Mouse (Mus musculus) megakaryocyte, embryonic 14.5 days (primary cell): ENCODE results near the gene Zfp410. TPM values are rescaled to one million over a fixed set of nuclear protein-coding genes. Genes with fewer than 3 reads are reported as not detected.
A peak's percentile ranks its signal among the peaks of the same experiment; 100 is the strongest.

Experiments used
- H3K27me3 ChIP-seq: replicated peaks from 2 replicates; pipeline ENCODE3; 2012; ENCODE audit warnings: inconsistent platforms
- H3K36me3 ChIP-seq: replicated peaks from 2 replicates; pipeline ENCODE3; 2012; ENCODE audit warnings: low read length, inconsistent platforms, mixed read lengths
- H3K4me1 ChIP-seq: 2 replicates; pipeline ENCODE4 v1.6.1; 2012; ENCODE audit warnings: inconsistent platforms
- H3K4me3 ChIP-seq: replicated peaks from 2 replicates; pipeline ENCODE3; 2012; ENCODE audit warnings: moderate library complexity, mild to moderate bottlenecking, inconsistent platforms
- H3K9me3 ChIP-seq: 2 replicates; pipeline ENCODE4 v1.6.1; 2012; ENCODE audit warnings: inconsistent platforms
- FLI1 ChIP-seq: IDR thresholded peaks from 2 replicates; pipeline ENCODE4 v1.6.1; 2012; ENCODE audit warnings: low read length, inconsistent platforms, mixed read lengths
- GATA1 ChIP-seq: IDR thresholded peaks from 3 replicates; pipeline ENCODE4 v1.6.1; 2012; ENCODE audit warnings: mixed read lengths, low read length, inconsistent platforms, borderline replicate concordance
- polyA plus RNA-seq: library from polyadenylated mRNA; stranded (reverse); fragments of >175 nt; gene quantifications from 2 replicates; pipeline ENCODE4 v1.2.3, GENCODE M21; 2012; ENCODE audit warnings: low replicate concordance; ENCODE audit not compliant: insufficient read depth

Gene Zfp410
- 2.2 TPM in 1 of 2 replicates, not detected in the other for polyA plus RNA-seq

DNA sequence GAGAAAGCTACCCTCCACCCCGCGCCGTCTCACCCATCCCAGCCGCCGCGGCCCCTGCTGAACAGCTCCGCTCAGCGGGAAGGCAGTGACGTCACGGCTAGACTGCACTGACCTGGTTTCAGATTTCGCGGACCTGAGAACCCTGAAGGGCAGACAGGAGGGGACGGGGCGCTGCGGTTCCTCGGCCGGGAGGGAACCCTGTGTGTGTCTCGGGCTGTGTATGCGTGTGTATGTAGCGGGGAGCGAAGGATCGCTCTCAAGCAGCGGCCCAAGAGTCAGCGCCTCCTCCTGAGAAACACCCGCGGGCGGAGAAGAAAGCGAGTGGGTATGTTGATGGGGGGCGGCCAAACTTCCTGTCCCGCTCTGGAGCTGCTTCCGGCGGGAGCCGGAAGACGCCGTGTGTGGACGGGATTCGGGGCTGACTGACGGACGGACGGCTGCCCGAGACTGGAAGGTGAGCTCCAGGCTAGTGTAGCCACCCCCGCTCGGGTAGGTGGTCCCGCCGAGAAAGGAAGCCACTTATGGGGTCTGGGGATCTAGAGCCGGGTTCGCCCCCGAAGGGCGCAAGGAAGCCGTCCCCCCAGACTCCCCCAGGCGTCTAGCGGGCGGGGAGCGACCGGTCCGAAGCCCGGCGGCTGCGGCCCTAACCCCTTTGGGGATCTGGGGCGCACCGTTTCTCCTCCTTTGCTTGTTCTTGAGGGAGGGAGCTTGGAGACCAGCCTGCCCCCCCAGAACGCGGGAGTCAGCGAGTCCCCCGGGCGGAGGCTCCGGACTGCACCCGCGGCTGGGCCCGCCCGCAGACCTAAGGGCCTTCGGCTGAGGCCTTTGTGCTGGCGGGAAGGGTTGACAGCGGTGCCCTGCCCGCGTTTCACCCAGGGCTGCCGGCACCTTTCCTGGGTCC is at the start of gene Zfp410:
TSS of gene Zfp410 (plus strand) at position 132 of the 901 bp plus-strand sequence.
- H3K4me1 ChIP-seq, result peaks cover 40% of the 10 kb centered on the region
- H3K36me3 ChIP-seq, result peaks cover 24% of the 10 kb centered on the region
- TF ChIP-seq FLI1, result no peak
- TF ChIP-seq GATA1, result no peak
- H3K4me3 ChIP-seq, result peak within 1 kb of the TSS; percentile 99
- no peaks in the 10 kb centered on the region for H3K9me3 ChIP-seq
- no peaks in the 10 kb centered on the region for H3K27me3 ChIP-seq

DNA sequence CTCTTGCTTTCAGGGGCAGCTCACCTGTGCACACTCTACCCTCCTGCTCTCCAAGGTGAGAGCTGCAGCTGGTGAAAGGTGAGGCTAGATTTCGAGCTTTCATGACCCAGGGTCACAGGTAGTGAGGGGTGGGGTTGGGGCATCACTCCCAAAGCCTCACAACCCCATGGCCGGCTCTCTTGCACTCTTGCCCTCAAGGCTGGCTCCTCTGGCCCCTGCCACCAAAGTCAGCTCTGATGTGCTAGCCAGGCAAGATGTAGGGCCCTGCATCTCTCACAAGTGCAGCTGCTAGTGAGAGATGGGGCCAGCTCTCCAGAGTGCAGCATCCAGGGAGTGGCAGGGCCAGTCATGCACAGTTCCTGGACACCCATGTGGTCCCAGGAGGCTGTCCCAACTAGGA is 49.4 kb upstream of the Zfp410 start:
- H3K4me1 ChIP-seq, result peaks cover 15% of the 10 kb centered on the region
- no peak overlapping the region for H3K4me3 ChIP-seq

DNA sequence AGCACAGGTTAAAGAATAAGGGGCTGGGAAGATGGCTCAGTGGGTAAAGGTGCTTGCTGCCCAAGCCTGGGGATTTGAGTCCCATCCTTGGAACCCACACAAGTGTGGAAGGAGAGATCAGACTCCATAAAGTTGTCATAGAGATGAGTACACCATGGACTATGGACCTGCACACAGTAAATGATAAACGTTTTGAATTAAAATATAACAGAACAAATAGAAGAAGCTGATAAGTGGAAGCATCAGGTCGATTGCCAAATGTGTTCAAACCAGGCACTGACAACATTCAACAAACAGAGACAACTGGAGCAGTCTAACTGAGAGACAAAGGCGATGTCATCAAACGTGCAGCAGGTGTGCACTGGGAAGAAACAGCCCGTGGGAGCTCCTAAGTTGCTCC is 43.3 kb upstream of the Zfp410 start:
- TF ChIP-seq FLI1, result no peak
- TF ChIP-seq GATA1, result no peak
- peaks cover 22% of the 10 kb centered on the region for H3K9me3 ChIP-seq
- peaks cover 13% of the 10 kb centered on the region for H3K4me1 ChIP-seq
- peaks cover 2% of the 10 kb centered on the region for H3K27me3 ChIP-seq
- no peak overlapping the region for H3K4me3 ChIP-seq
- peaks cover 3% of the 10 kb centered on the region for H3K36me3 ChIP-seq

More for the DNA sequence above, 49.4 kb upstream of the Zfp410 start:
- Histone ChIP-seq H3K36me3 (no peaks in the 10 kb centered on the region), H3K27me3 (peaks cover 23% of the 10 kb centered on the region), H3K9me3 (peaks cover 18% of the 10 kb centered on the region)
- TF ChIP-seq GATA1 (no peak), FLI1 (no peak)

DNA sequence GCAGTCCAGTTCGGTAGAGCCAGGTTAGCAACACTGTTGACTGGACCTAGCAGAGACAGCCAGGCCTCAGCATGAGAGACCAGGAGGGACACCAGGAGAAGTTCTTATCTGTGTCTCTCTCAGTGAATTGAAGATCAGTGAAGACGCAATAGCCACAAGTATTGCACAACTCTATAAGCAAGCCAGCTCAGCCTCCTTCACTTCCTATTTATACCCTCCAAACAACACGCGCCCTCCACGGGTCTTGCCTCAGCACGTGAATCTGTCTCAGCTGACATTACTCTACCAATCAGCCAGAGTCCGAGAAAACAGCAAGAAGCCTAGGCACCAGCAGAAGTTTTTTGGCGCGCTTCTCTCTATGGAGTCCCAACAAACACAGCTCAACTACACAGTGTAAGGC is 41.4 kb upstream of the Zfp410 start:
- H3K4me3 ChIP-seq, result no peak overlapping the region
- H3K36me3 ChIP-seq, result peaks cover 3% of the 10 kb centered on the region
- peaks cover 2% of the 10 kb centered on the region for H3K27me3 ChIP-seq
- H3K9me3 ChIP-seq, result peaks cover 22% of the 10 kb centered on the region
- TF ChIP-seq FLI1, result no peak
- TF ChIP-seq GATA1, result no peak
- peaks cover 8% of the 10 kb centered on the region for H3K4me1 ChIP-seq

DNA sequence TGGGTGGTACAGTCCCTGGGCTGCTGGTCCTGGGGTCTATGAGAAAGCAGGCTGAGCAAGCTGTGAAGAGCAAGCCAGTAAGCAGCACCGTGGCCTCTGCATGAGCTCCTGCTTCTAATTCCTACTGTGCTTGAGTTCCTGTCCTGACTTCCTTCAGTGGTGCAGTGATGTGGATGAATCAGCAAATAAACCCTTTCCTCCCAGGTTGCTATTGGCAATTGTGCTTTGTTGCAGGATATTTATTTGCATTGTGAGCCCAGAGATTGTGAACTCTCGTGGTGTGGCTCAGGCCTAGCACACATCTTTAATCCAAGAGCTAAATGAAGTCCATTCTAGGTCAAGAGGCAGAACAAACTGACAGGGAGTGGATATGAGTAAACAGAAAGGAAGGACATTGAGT is 40.4 kb upstream of the Zfp410 start:
- Histone ChIP-seq H3K9me3 (peaks cover 19% of the 10 kb centered on the region), H3K4me3 (peak overlapping the region; percentile 46), H3K27me3 (peaks cover 2% of the 10 kb centered on the region), H3K4me1 (peaks cover 8% of the 10 kb centered on the region), H3K36me3 (peaks cover 3% of the 10 kb centered on the region)
- TF ChIP-seq FLI1, result no peak
- TF ChIP-seq GATA1, result no peak

DNA sequence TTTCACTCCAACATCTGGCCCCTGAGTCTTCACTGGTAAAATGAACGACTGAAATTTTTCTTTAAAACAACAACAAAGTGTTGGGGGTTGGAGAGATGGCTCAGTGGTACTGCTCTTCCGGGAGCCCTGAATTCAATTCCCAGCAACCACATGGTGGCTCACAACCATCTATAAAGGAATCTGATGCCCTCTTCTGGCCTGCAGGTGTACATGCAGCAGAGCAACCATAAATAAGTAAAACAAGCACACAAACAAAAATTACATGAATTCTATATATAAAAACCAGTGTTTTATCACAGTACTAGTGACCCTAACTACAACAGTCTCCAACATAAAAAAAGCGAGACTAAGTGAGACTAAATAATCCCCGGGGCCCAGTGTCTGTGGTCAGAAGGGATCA is 39.9 kb upstream of the Zfp410 start:
- peaks cover 19% of the 10 kb centered on the region for H3K9me3 ChIP-seq
- peaks cover 2% of the 10 kb centered on the region for H3K27me3 ChIP-seq
- TF ChIP-seq FLI1 (no peak), GATA1 (no peak)
- no peak overlapping the region for H3K4me3 ChIP-seq
- H3K36me3 ChIP-seq, result peaks cover 3% of the 10 kb centered on the region
- peaks cover 8% of the 10 kb centered on the region for H3K4me1 ChIP-seq

DNA sequence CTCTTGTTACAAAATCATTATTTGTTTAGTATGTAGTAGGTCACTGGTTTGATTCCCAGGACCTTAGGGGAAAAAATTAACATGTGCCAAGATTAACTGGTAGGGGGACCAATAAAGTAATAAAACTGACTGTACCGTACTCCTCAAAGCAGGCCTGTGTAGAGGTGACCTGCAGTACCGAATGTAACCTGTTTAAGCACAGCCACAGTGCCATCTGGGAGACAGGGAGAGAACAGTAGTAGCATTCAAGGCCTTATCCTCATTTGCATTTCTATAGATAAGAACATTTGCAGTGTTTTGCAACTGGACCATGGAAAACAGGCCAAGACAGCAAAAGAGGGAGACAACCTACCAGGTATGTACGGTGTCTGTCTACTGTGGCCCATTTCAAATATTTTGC is 38.8 kb upstream of the Zfp410 start:
- H3K27me3 ChIP-seq, result peaks cover 1% of the 10 kb centered on the region
- TF ChIP-seq GATA1 (no peak), FLI1 (no peak)
- no peak overlapping the region for H3K4me3 ChIP-seq
- H3K36me3 ChIP-seq, result peaks cover 3% of the 10 kb centered on the region
- peaks cover 8% of the 10 kb centered on the region for H3K4me1 ChIP-seq
- H3K9me3 ChIP-seq, result peaks cover 19% of the 10 kb centered on the region

DNA sequence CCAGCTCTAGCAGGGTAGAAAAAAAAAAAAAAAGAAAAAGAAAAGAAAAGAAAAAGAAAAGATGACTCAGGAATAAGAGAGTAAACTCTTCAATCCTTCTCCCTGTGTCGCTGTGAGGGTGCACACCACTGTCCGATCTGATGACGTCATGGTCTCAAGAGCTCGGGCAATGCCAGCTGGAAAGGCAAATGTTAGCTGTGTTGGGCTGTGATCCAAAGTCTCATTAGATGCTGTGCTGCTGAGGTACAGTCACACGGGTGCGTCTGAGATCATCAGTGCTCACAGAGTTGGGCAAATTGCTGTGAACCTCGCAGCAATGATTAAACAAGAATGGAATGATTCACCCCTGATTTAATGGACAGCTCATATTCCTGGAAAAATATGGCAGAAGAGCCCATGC is 37.8 kb upstream of the Zfp410 start:
- Histone ChIP-seq H3K27me3 (peaks cover 1% of the 10 kb centered on the region), H3K4me3 (no peak overlapping the region), H3K36me3 (peaks cover 3% of the 10 kb centered on the region), H3K4me1 (peaks cover 8% of the 10 kb centered on the region), H3K9me3 (peaks cover 19% of the 10 kb centered on the region)
- TF ChIP-seq FLI1, result no peak
- no peak for TF ChIP-seq GATA1

DNA sequence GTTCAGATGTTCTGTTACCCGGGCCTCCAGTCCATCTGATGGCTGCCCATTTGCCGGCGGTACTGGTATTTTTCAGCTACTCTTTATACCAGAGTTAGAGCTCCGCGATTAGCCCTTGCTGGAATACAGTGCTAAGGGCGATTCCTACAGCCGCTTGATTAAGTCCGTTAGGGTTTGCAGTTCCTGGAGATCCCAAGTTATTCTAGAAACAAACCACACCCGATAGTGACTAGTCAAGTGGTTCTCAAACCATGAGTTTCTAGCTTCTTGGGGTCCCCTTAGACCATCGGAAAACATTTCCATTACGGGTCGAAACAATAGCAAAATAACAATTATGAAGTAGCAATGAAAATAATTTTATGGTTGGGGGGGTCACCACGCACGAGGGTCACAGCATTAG is 32.3 kb upstream of the Zfp410 start:
- Histone ChIP-seq H3K4me1 (peaks cover 42% of the 10 kb centered on the region), H3K4me3 (peak overlapping the region; percentile 96), H3K27me3 (peaks cover 1% of the 10 kb centered on the region), H3K9me3 (no peaks in the 10 kb centered on the region), H3K36me3 (peaks cover 7% of the 10 kb centered on the region)
- TF ChIP-seq GATA1 (no peak), FLI1 (no peak)

DNA sequence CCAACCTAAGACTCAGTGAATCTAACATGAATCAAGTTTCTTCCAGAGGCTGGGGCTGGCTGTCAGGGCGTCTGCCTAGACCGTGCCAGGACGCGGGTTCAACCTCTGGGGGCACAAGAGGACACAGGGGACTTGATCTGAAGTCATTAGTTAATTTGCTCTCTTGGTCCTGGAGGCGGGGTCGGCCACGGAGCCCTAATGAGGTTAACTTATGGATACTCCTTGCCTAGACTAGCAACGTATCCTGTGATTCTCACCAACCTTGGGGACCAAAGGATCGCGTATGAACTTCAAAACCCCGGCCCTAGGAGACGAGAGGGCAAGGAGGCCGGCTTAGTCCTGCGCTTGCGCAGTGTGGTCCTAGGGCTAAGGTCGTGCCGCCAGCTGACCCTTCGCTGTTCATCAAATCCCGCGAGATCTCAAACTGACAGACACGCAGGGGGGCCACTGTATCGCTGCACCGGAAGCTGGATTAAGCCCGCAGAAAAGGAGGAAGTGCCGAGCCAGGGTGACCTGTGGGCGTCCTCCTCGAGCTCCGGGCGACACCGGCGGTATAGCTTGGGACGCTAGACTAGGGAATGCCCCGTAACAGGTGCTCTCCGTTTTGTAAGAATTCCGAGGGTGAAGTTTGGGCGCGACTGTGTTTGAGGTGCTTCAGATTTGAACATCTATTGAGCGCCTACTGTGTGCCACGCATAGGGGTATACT is 31.6 kb upstream of the Zfp410 start, which contains the start of gene Ptgr2:
TSS of gene Ptgr2 (plus strand) at position 348 of the 708 bp plus-strand sequence.
- Histone ChIP-seq H3K27me3 (peaks cover 1% of the 10 kb centered on the region), H3K36me3 (peaks cover 12% of the 10 kb centered on the region), H3K4me1 (peaks cover 42% of the 10 kb centered on the region), H3K4me3 (peak within 1 kb of the TSS; percentile 96), H3K9me3 (no peaks in the 10 kb centered on the region)
- TF ChIP-seq GATA1, result no peak
- TF ChIP-seq FLI1, result peak; percentile 84
